Mouse (Mus musculus): Measurements from ENCODE around the gene Zap70.

DNA sequence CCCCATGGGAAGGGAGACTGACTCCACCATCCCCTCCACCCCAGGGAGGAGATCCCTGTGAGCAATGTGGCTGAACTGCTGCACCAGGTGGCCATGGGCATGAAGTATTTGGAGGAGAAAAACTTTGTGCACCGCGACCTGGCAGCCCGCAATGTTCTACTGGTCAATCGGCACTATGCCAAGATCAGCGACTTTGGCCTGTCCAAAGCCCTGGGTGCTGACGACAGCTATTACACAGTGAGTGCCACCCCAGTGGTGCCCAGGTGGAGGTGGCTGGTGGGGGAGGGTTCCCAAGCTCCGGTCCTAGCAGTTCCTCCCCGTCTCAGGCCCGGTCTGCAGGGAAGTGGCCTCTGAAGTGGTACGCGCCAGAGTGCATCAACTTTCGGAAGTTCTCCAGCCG is 19.2 kb downstream of the Zap70 start:
- TF ChIP-seq POLR2A (IDR thresholded peaks at IDR 0.05; ENCODE audit: low read depth, low read length) (no peak), CTCF (IDR thresholded peaks at IDR 0.05; ENCODE audit: extremely low read depth, insufficient read depth, insufficient read length, insufficient replicate concordance) (no peak)
